In genomic region chr17:43431692-43432091, GRCm38 (mm10) we compare ENCODE assay signal across 15 mouse cellular contexts.
A peak's percentile ranks its signal among the peaks of the same experiment; 100 is the strongest.
DNase-seq lines count a peak whose midpoint lies in the region; ATAC-seq lines count a peak whose summit lies in the region.
"Had no signal": no experiment of that assay in that cellular context is flagged by ENCODE, and none has a peak within 500 bp of the region (broad histone marks: within the 10 kb centered on the region; RNA-seq: fewer than 3 reads in every experiment).

No protein-coding gene starts in this region.

- WGBS in heart, embryonic 14.5 days = 41% methylated on average over 5 of the region's 5 CpGs
- 36% methylated on average over 5 of the region's 5 CpGs for WGBS in heart, embryonic 11.5 days (ENCODE audit: insufficient replicate concordance)
- WGBS in midbrain, embryonic 14.5 days = 85% methylated on average over 5 of the region's 5 CpGs

- no peak overlapping the region for H3K4me3 ChIP-seq in heart, embryonic 14.5 days (ENCODE audit: control insufficient read depth in 1 of 2, insufficient read depth in 1 of 2, low read depth in 1 of 2, low read length in 2 of 2)
- H3K4me3 ChIP-seq in heart, embryonic 11.5 days (ENCODE audit: low read depth, low read length) = no peak overlapping the region
- no peak overlapping the region for H3K4me3 ChIP-seq in brown adipose tissue, adult 24 weeks (ENCODE audit: insufficient read depth, low read depth, low read length)
- H3K4me3 ChIP-seq in midbrain, embryonic 14.5 days (replicated peaks; ENCODE audit: low read depth, low read length) = no peak overlapping the region
- H3K4me3 ChIP-seq: forebrain, embryonic 13.5 days; limb, embryonic 15.5 days; neural tube, embryonic 13.5 days had no signal

- no peak overlapping the region for H3K27ac ChIP-seq in heart, embryonic 14.5 days (replicated peaks in 1 of 2; ENCODE audit: control insufficient read depth in 1 of 2, insufficient read depth in 1 of 2, low read depth in 2 of 2, low read length in 2 of 2)
- no peak overlapping the region for H3K27ac ChIP-seq in heart, embryonic 11.5 days (ENCODE audit: low read depth, low read length)
- H3K27ac ChIP-seq in brown adipose tissue, adult 24 weeks (replicated peaks; ENCODE audit: low read depth, low read length) = peak overlapping the region; percentile 55; the same call in 1 of the 2 replicates
- no peak overlapping the region for H3K27ac ChIP-seq in midbrain, embryonic 14.5 days (replicated peaks; ENCODE audit: low read depth, low read length)
- H3K27ac ChIP-seq: forebrain, embryonic 13.5 days; limb, embryonic 15.5 days; neural tube, embryonic 13.5 days had no signal

- H3K36me3 ChIP-seq in heart, embryonic 14.5 days (ENCODE audit: control insufficient read depth, insufficient read depth, low read length) = no peaks in the 10 kb centered on the region; the same call in 1 of the 2 replicates
- H3K36me3 ChIP-seq in heart, embryonic 11.5 days (ENCODE audit: control insufficient read depth, insufficient read depth, low read length) = no peaks in the 10 kb centered on the region
- no peaks in the 10 kb centered on the region for H3K36me3 ChIP-seq in midbrain, embryonic 14.5 days (ENCODE audit: control insufficient read depth, insufficient read depth, low read length)
- H3K36me3 ChIP-seq: G1E; limb, embryonic 15.5 days; neural tube, embryonic 13.5 days had no signal

- DNase-seq in adrenal gland, postnatal 10 days = peak; percentile 24
- peak; percentile 64 for DNase-seq in kidney, postnatal 14 days
- no peak for DNase-seq in midbrain, embryonic 14.5 days
- no peak for DNase-seq in urinary bladder, adult 2 months (ENCODE audit: low spot score)
- DNase-seq: cerebellum, adult 11 months; lung, adult 18-20 months; thymus, adult 18-20 months had no signal

- H3K4me1 ChIP-seq in heart, embryonic 14.5 days (ENCODE audit: control insufficient read depth in 2 of 2, insufficient read depth in 2 of 2, low read length in 2 of 2) = no peaks in the 10 kb centered on the region
- no peaks in the 10 kb centered on the region for H3K4me1 ChIP-seq in heart, embryonic 11.5 days (ENCODE audit: control insufficient read depth, insufficient read depth, low read length)
- H3K4me1 ChIP-seq in brown adipose tissue, adult 24 weeks (ENCODE audit: control insufficient read depth, insufficient read depth, insufficient read length, low read length) = peaks cover 23% of the 10 kb centered on the region
- no peaks in the 10 kb centered on the region for H3K4me1 ChIP-seq in midbrain, embryonic 14.5 days (ENCODE audit: control insufficient read depth, insufficient read depth, low read length)
- H3K4me1 ChIP-seq: forebrain, embryonic 13.5 days; limb, embryonic 15.5 days; neural tube, embryonic 13.5 days had no signal

- H3K9me3 ChIP-seq in heart, embryonic 14.5 days (ENCODE audit: control insufficient read depth, low read length) = no peaks in the 10 kb centered on the region
- 0 out of 2 replicates have a peak, but pooled peaks cover 2% of the 10 kb centered on the region for H3K9me3 ChIP-seq in heart, embryonic 11.5 days (replicated peaks; ENCODE audit: control insufficient read depth, low read length)
- no peaks in the 10 kb centered on the region for H3K9me3 ChIP-seq in midbrain, embryonic 14.5 days (ENCODE audit: control insufficient read depth, low read length)
- H3K9me3 ChIP-seq: forebrain, embryonic 13.5 days; limb, embryonic 15.5 days had no signal

- no peaks in the 10 kb centered on the region for H3K27me3 ChIP-seq in heart, embryonic 14.5 days (ENCODE audit: control insufficient read depth, insufficient read depth, low read length)
- H3K27me3 ChIP-seq in heart, embryonic 11.5 days (ENCODE audit: control insufficient read depth, insufficient read depth, low read length) = no peaks in the 10 kb centered on the region
- no peaks in the 10 kb centered on the region for H3K27me3 ChIP-seq in midbrain, embryonic 14.5 days (ENCODE audit: control insufficient read depth, insufficient read depth, low read length)
- H3K27me3 ChIP-seq: forebrain, embryonic 13.5 days; limb, embryonic 15.5 days; neural tube, embryonic 13.5 days had no signal

- peak; percentile 45; the same call in 1 of the 2 replicates for ATAC-seq in heart, embryonic 14.5 days (ENCODE audit: insufficient number of reproducible peaks, insufficient read depth, low FRiP score, low read depth)
- no peak for ATAC-seq in heart, embryonic 11.5 days (replicated peaks; ENCODE audit: insufficient number of reproducible peaks, low FRiP score, low TSS enrichment)
- ATAC-seq in midbrain, embryonic 14.5 days (ENCODE audit: low FRiP score, low TSS enrichment) = no peak
- ATAC-seq: forebrain, embryonic 13.5 days; inflammation-experienced regulatory T-cells, adult 6 months had no signal

- H3K9ac ChIP-seq in heart, embryonic 14.5 days (ENCODE audit: low read length) = no peak overlapping the region
- no peak overlapping the region for H3K9ac ChIP-seq in heart, embryonic 11.5 days (ENCODE audit: low read depth, low read length)
- no peak overlapping the region for H3K9ac ChIP-seq in midbrain, embryonic 14.5 days (replicated peaks; ENCODE audit: low read length)
- H3K9ac ChIP-seq: forebrain, embryonic 13.5 days; limb, embryonic 15.5 days; neural tube, embryonic 13.5 days had no signal

- H3K4me2 ChIP-seq in heart, embryonic 14.5 days (ENCODE audit: low read length) = no peak overlapping the region
- H3K4me2 ChIP-seq in heart, embryonic 11.5 days = no peak overlapping the region
- H3K4me2 ChIP-seq in midbrain, embryonic 14.5 days (ENCODE audit: low read length) = no peak overlapping the region
- H3K4me2 ChIP-seq: forebrain, embryonic 13.5 days; limb, embryonic 15.5 days; neural tube, embryonic 13.5 days had no signal

Comparison
In these comparisons a context has a peak if more than half of its experiments do, and no peak if none do; other contexts are left out.
1. DNase-seq: peak in adrenal gland, postnatal 10 days (single experiment) and kidney, postnatal 14 days (single experiment); none in midbrain, embryonic 14.5 days (single experiment) and urinary bladder, adult 2 months (single experiment).